ENCODE assay signal across 8 mouse cellular contexts in genomic region chr3:152397335-152397940, GRCm38 (mm10). TPM values are rescaled to one million over a fixed set of nuclear protein-coding genes. Genes with fewer than 3 reads are reported as not detected.
DNase-seq lines count a peak whose midpoint lies in the region; ATAC-seq and TF ChIP-seq lines count a peak whose summit lies in the region.

No protein-coding gene starts in this region.

- no peaks in the 10 kb centered on the region; the same call in 1 of the 2 replicates for H3K4me1 ChIP-seq in embryonic facial prominence, embryonic 11.5 days (ENCODE audit: control insufficient read depth, insufficient read depth, low read length)
- peaks cover 20% of the 10 kb centered on the region for H3K4me1 ChIP-seq in kidney, postnatal 0 days (replicated peaks; ENCODE audit: insufficient read depth, low read length)
- peaks cover 48% of the 10 kb centered on the region for H3K4me1 ChIP-seq in neural tube, embryonic 13.5 days (replicated peaks)

- H3K9ac ChIP-seq in embryonic facial prominence, embryonic 11.5 days (replicated peaks; ENCODE audit: low read length): peak overlapping the region; percentile 94
- H3K9ac ChIP-seq in kidney, postnatal 0 days (ENCODE audit: low read depth, low read length): peak overlapping the region; percentile 93
- H3K9ac ChIP-seq in neural tube, embryonic 13.5 days: peak overlapping the region; percentile 95

- no peak for DNase-seq in left cerebral cortex, adult 2 months (ENCODE audit: extremely low spot score in 1 of 2, low spot score in 2 of 2)
- no peak for DNase-seq in left cerebral cortex, adult 9 months (ENCODE audit: low spot score in 2 of 2)
- DNase-seq in embryonic facial prominence, embryonic 11.5 days (ENCODE audit: low spot score): no peak
- peak; percentile 40 for DNase-seq in kidney, postnatal 0 days (ENCODE audit: low spot score)
- no peak for DNase-seq in urinary bladder, postnatal 36 days (ENCODE audit: low spot score in 2 of 2)
- no peak for DNase-seq in left cerebral cortex, postnatal 36 days (ENCODE audit: low spot score in 2 of 2)
- no peak for DNase-seq in left cerebral cortex, postnatal 4 days

- no peak for TF ChIP-seq CTCF in left cerebral cortex, adult 2 months (IDR thresholded peaks at IDR 0.05)
- peak; percentile 33; the same call in 1 of the 2 replicates for TF ChIP-seq CTCF in kidney, postnatal 0 days (IDR thresholded peaks at IDR 0.05; ENCODE audit: low read depth)

- H3K36me3 ChIP-seq in embryonic facial prominence, embryonic 11.5 days (replicated peaks; ENCODE audit: control insufficient read depth, insufficient read depth, low read depth, low read length): no peaks in the 10 kb centered on the region
- H3K36me3 ChIP-seq in kidney, postnatal 0 days (ENCODE audit: insufficient read depth, low read length): peaks cover 5% of the 10 kb centered on the region; the same call in 1 of the 2 replicates
- peaks cover 5% of the 10 kb centered on the region for H3K36me3 ChIP-seq in neural tube, embryonic 13.5 days

- H3K4me2 ChIP-seq in embryonic facial prominence, embryonic 11.5 days (ENCODE audit: low read depth, low read length): peak overlapping the region; percentile 77
- H3K4me2 ChIP-seq in kidney, postnatal 0 days (ENCODE audit: low read length): peak overlapping the region; percentile 66
- peak overlapping the region; percentile 85 for H3K4me2 ChIP-seq in neural tube, embryonic 13.5 days

- no peak for ATAC-seq in embryonic facial prominence, embryonic 11.5 days (replicated peaks; ENCODE audit: insufficient number of reproducible peaks, low FRiP score, low TSS enrichment, low read depth)
- no peak for ATAC-seq in kidney, postnatal 0 days (replicated peaks; ENCODE audit: low FRiP score, low read depth)
- ATAC-seq in neural tube, embryonic 13.5 days (ENCODE audit: low read depth): no peak

- intact Hi-C loops in left cerebral cortex, adult 2 months (cut with DNase I): loop anchor here (5.0 kb wide), 2 partner anchors 65 to 80 kb away; no protein-coding TSS in a partner anchor
- intact Hi-C loops in left cerebral cortex, postnatal 36 days (cut with DNase I): loop anchor here (2.0 to 5.0 kb wide), 3 partner anchors 80 to 351 kb away; partner anchors contain the start of gene Ak5
- intact Hi-C loops in left cerebral cortex, postnatal 4 days (cut with DNase I): loop anchor here (5.0 to 10.0 kb wide), 3 partner anchors 35 to 350 kb away; no protein-coding TSS in a partner anchor

- WGBS in embryonic facial prominence, embryonic 11.5 days: 74% methylated on average over 9 of the region's 9 CpGs
- WGBS in kidney, postnatal 0 days: 46% methylated on average over 9 of the region's 9 CpGs
- WGBS in neural tube, embryonic 13.5 days: 65% methylated on average over 9 of the region's 9 CpGs

- no peaks in the 10 kb centered on the region for H3K27me3 ChIP-seq in embryonic facial prominence, embryonic 11.5 days (ENCODE audit: control insufficient read depth, insufficient read depth, low read length)
- no peaks in the 10 kb centered on the region for H3K27me3 ChIP-seq in kidney, postnatal 0 days (ENCODE audit: insufficient read depth, low read length)
- no peaks in the 10 kb centered on the region for H3K27me3 ChIP-seq in neural tube, embryonic 13.5 days

- H3K4me3 ChIP-seq in left cerebral cortex, adult 2 months: peak overlapping the region; percentile 96
- peak overlapping the region; percentile 50 for H3K4me3 ChIP-seq in embryonic facial prominence, embryonic 11.5 days (ENCODE audit: low read depth, low read length)
- H3K4me3 ChIP-seq in kidney, postnatal 0 days (replicated peaks; ENCODE audit: low read depth, low read length): peak overlapping the region; percentile 73
- H3K4me3 ChIP-seq in neural tube, embryonic 13.5 days: peak overlapping the region; percentile 77

- peak overlapping the region; percentile 88 for H3K27ac ChIP-seq in left cerebral cortex, adult 2 months
- no peak overlapping the region for H3K27ac ChIP-seq in embryonic facial prominence, embryonic 11.5 days (replicated peaks; ENCODE audit: low read depth, low read length)
- H3K27ac ChIP-seq in kidney, postnatal 0 days: 0 out of 2 replicates have a peak overlapping the region, but pooled peaks have one; percentile 98
- H3K27ac ChIP-seq in neural tube, embryonic 13.5 days (replicated peaks): peak overlapping the region; percentile 99; the same call in 1 of the 2 replicates

- H3K9me3 ChIP-seq in embryonic facial prominence, embryonic 11.5 days (replicated peaks; ENCODE audit: control insufficient read depth, low read length): no peaks in the 10 kb centered on the region
- no peaks in the 10 kb centered on the region for H3K9me3 ChIP-seq in kidney, postnatal 0 days (replicated peaks; ENCODE audit: low read length)
- no peaks in the 10 kb centered on the region for H3K9me3 ChIP-seq in neural tube, embryonic 13.5 days

RNA-seq across cellular contexts. Expression of gene Zzz3, which starts 2.2 kb away (rescaled TPM):
- total RNA-seq in left cerebral cortex, adult 2 months (2021): 10 to 100 TPM; 49.5 to 52.6 TPM
- 62.8 and 70.9 TPM in 2 replicates for polyA plus RNA-seq in embryonic facial prominence, embryonic 11.5 days (2014; fragmentation: Nextera tagmentation; extraction: Ambion mirVana)
- 44.4 and 46.3 TPM in 2 replicates for polyA plus RNA-seq in kidney, postnatal 0 days (2015; fragmentation: Nextera tagmentation; extraction: Ambion mirVana)
- 28.5 and 29.7 TPM in 2 replicates for polyA plus RNA-seq in neural tube, embryonic 13.5 days (2015; fragmentation: Nextera tagmentation; extraction: Ambion mirVana)
- 10 to 100 TPM; 40.9 to 41.6 TPM for total RNA-seq in left cerebral cortex, postnatal 36 days (2021)
- 10 to 100 TPM; 38.1 to 41.0 TPM for total RNA-seq in left cerebral cortex, postnatal 4 days (2021)

RNA-seq across cellular contexts. Expression of gene Usp33, which starts 51.2 kb away (rescaled TPM):
- 100 to 1,000 TPM; 129 to 136 TPM for total RNA-seq in left cerebral cortex, adult 2 months (2021)
- 66.0 and 66.8 TPM in 2 replicates for polyA plus RNA-seq in embryonic facial prominence, embryonic 11.5 days (2014; fragmentation: Nextera tagmentation; extraction: Ambion mirVana)
- polyA plus RNA-seq in kidney, postnatal 0 days (2015; fragmentation: Nextera tagmentation; extraction: Ambion mirVana): 30.5 and 30.7 TPM in 2 replicates
- polyA plus RNA-seq in neural tube, embryonic 13.5 days (2015; fragmentation: Nextera tagmentation; extraction: Ambion mirVana): 87.9 and 104 TPM in 2 replicates
- 100 to 1,000 TPM; 126 to 148 TPM for total RNA-seq in left cerebral cortex, postnatal 36 days (2021)
- total RNA-seq in left cerebral cortex, postnatal 4 days (2021): 100 to 1,000 TPM; 120 to 129 TPM

RNA-seq across cellular contexts. Expression of gene Miga1, which starts 57.2 kb away (rescaled TPM):
- 10 to 100 TPM; 76.2 to 78.3 TPM for total RNA-seq in left cerebral cortex, adult 2 months (2021)
- 18.8 and 21.1 TPM in 2 replicates for polyA plus RNA-seq in embryonic facial prominence, embryonic 11.5 days (2014; fragmentation: Nextera tagmentation; extraction: Ambion mirVana)
- polyA plus RNA-seq in kidney, postnatal 0 days (2015; fragmentation: Nextera tagmentation; extraction: Ambion mirVana): 14.4 and 14.6 TPM in 2 replicates
- polyA plus RNA-seq in neural tube, embryonic 13.5 days (2015; fragmentation: Nextera tagmentation; extraction: Ambion mirVana): 17.2 and 20.3 TPM in 2 replicates
- 10 to 100 TPM; 74.2 to 79.3 TPM for total RNA-seq in left cerebral cortex, postnatal 36 days (2021)
- total RNA-seq in left cerebral cortex, postnatal 4 days (2021): 10 to 100 TPM; 49.6 to 52.0 TPM
